Mouse (Mus musculus): ENCODE measurements at regions not wholly inside any gene's neighbourhood (a gene's known extent, or its start where the extent isn't known, plus 50 kb on each side); places are given as distances from the start of the nearest gene placed in this dataset.

DNA sequence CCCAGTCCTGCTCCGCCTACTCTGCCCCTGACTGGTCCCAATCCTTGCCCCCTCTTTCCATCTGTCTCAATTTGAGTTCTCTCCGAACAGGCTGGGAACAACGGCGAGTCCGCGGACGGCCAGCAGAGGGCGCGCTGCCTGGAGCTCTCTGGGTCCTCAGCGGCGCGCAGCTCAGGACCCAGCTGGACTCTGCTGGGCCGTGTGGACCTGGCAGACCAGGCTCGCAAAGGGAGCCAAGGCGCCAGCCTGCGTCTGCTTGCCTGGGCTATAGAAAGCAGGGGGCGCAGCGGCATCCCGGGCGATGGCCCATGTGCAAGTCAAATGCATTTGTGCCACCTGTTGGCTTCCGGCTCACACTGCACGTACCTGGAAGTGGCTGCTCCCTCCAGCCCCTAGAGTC is 100.0 kb upstream of the Irx4 start:
- peak; percentile 77 to 81 for DNase-seq

GRCm38 (mm10) chr13:73170301-73170700 is 90.0 kb upstream of the Irx4 start:
- DNase-seq = no peak

GRCm38 (mm10) chr13:73207931-73208448 is 52.3 kb upstream of the Irx4 start:
- no peak for DNase-seq
